Mouse (Mus musculus) MEL (cell line): ENCODE measurements around the gene Celf2. TPM values are rescaled to one million over a fixed set of nuclear protein-coding genes. Genes with fewer than 3 reads are reported as not detected.

Experiments used
- DNase-seq: peaks from one replicate; pipeline ENCODE4 v3.0.0; 2011; ENCODE audit warnings: low read depth, low spot score
- H3K27ac ChIP-seq: 2 replicates; pipeline ENCODE4 v1.5.1; 2012; ENCODE audit warnings: low read depth, mild to moderate bottlenecking, control low read depth, low read length, moderate library complexity; ENCODE audit not compliant: control insufficient read depth
- H3K27me3 ChIP-seq, 2 experiments: fragments of 150-350 bp in 1 of 2; sonication (generic) in 1 of 2; 2 replicates each; pipeline ENCODE4 v1.6.1; 2012; ENCODE audit warnings: low read length in 2 of 2, mild to moderate bottlenecking in 2 of 2, improper control_type of control experiment in 1 of 2, moderate library complexity in 1 of 2; ENCODE audit not compliant: insufficient read depth in 2 of 2, control insufficient read depth in 1 of 2
- H3K36me3 ChIP-seq, 2 experiments: 2 replicates each; pipeline ENCODE4 v1.6.1; 2012 to 2014; ENCODE audit warnings: low read length in 2 of 2, improper control_type of control experiment in 1 of 2, inconsistent platforms in 1 of 2, mild to moderate bottlenecking in 1 of 2; ENCODE audit not compliant: insufficient read depth in 2 of 2, control insufficient read depth in 1 of 2
- H3K4me1 ChIP-seq, 2 experiments: fragments of 150-350 bp in 1 of 2; sonication (generic) in 1 of 2; 2 replicates each; pipeline ENCODE4 v1.6.1; 2012; ENCODE audit warnings: low read length in 2 of 2, improper control_type of control experiment in 1 of 2, mild to moderate bottlenecking in 1 of 2; ENCODE audit not compliant: insufficient read depth in 2 of 2, control insufficient read depth in 1 of 2
- H3K4me3 ChIP-seq, 2 experiments: fragments of 150-350 bp in 1 of 2; sonication (generic) in 1 of 2; 2 replicates each; pipeline ENCODE4 v1.5.1; 2012; ENCODE audit warnings: low read depth in 2 of 2, low read length in 2 of 2, mild to moderate bottlenecking in 2 of 2, moderate library complexity in 2 of 2, control low read depth in 1 of 2, improper control_type of control experiment in 1 of 2; ENCODE audit not compliant: control insufficient read depth in 1 of 2, insufficient read depth in 1 of 2
- H3K79me2 ChIP-seq: 2 replicates; pipeline ENCODE4 v1.6.1; 2012; ENCODE audit warnings: mild to moderate bottlenecking, low read length, moderate library complexity; ENCODE audit not compliant: control insufficient read depth, poor library complexity, insufficient read depth
- H3K9ac ChIP-seq: 2 replicates; pipeline ENCODE4 v1.6.1; 2012; ENCODE audit warnings: low read depth, mild to moderate bottlenecking, control low read depth, low read length, moderate library complexity; ENCODE audit not compliant: control insufficient read depth, poor library complexity, severe bottlenecking
- H3K9me3 ChIP-seq: fragments of 150-350 bp; sonication (generic); replicated peaks from 2 replicates; pipeline ENCODE4 v1.6.1; 2012; ENCODE audit warnings: mild to moderate bottlenecking, low read length, improper control_type of control experiment, moderate library complexity; ENCODE audit not compliant: insufficient read depth
- CHD1 ChIP-seq: IDR thresholded peaks from 2 replicates; pipeline ENCODE4 v1.6.1; 2012; ENCODE audit warnings: low read depth, mild to moderate bottlenecking, inconsistent platforms, low read length, improper control_type of control experiment
- CHD2 ChIP-seq: IDR thresholded peaks from 2 replicates; pipeline ENCODE4 v1.6.1; 2011; ENCODE audit warnings: low read length, improper control_type of control experiment
- EP300 ChIP-seq, 2 experiments: IDR thresholded peaks; 2 replicates each; pipeline ENCODE4 v1.6.1; 2011; ENCODE audit warnings: improper control_type of control experiment in 2 of 2, low read length in 2 of 2, low read depth in 1 of 2, mild to moderate bottlenecking in 1 of 2
- GABPA ChIP-seq: IDR thresholded peaks from 2 replicates; pipeline ENCODE4 v1.6.1; 2012; ENCODE audit warnings: low read depth, mild to moderate bottlenecking, inconsistent platforms, low read length, improper control_type of control experiment, moderate library complexity
- GATA1 ChIP-seq: IDR thresholded peaks from 2 replicates; pipeline ENCODE4 v1.6.1; 2011; ENCODE audit warnings: low read depth, low read length, improper control_type of control experiment
- JUND ChIP-seq: IDR thresholded peaks from 2 replicates; pipeline ENCODE4 v1.6.1; 2011; ENCODE audit warnings: low read depth, mild to moderate bottlenecking, improper control_type of control experiment, low read length
- KAT2A ChIP-seq: conservative IDR thresholded peaks from 2 replicates; pipeline ENCODE4 v1.6.1; 2012; ENCODE audit warnings: low read depth, low read length, improper control_type of control experiment, inconsistent platforms
- MAFK ChIP-seq: IDR thresholded peaks from 2 replicates; pipeline ENCODE4 v1.6.1; 2011; ENCODE audit warnings: low read depth, mild to moderate bottlenecking, low read length, improper control_type of control experiment, borderline replicate concordance
- MYB ChIP-seq: IDR thresholded peaks from 2 replicates; pipeline ENCODE4 v1.6.1; 2011; ENCODE audit warnings: mild to moderate bottlenecking, low read depth, low read length, improper control_type of control experiment
- NELFE ChIP-seq: IDR thresholded peaks from 2 replicates; pipeline ENCODE4 v1.6.1; 2011; ENCODE audit warnings: low read depth, low read length, improper control_type of control experiment
- NRF1 ChIP-seq: IDR thresholded peaks from 2 replicates; pipeline ENCODE4 v1.6.1; 2014; ENCODE audit warnings: low read depth, mild to moderate bottlenecking, inconsistent platforms, low read length, improper control_type of control experiment, moderate library complexity; ENCODE audit not compliant: poor library complexity, insufficient read depth, severe bottlenecking
- POLR2AphosphoS2 ChIP-seq: IDR thresholded peaks from 2 replicates; pipeline ENCODE4 v1.6.1; 2011; ENCODE audit warnings: low read length, improper control_type of control experiment
- POLR2AphosphoS5 ChIP-seq: IDR thresholded peaks from 2 replicates; pipeline ENCODE4 v1.6.1; 2012; ENCODE audit warnings: low read depth, borderline replicate concordance, mild to moderate bottlenecking, inconsistent platforms, low read length, moderate library complexity, mixed read lengths
- RAD21 ChIP-seq: IDR thresholded peaks from 2 replicates; pipeline ENCODE4 v1.6.1; 2011; ENCODE audit warnings: mild to moderate bottlenecking, low read depth, low read length, improper control_type of control experiment
- RCOR1 ChIP-seq: IDR thresholded peaks from 2 replicates; pipeline ENCODE4 v1.6.1; 2012; ENCODE audit warnings: low read depth, mild to moderate bottlenecking, inconsistent platforms, low read length, improper control_type of control experiment
- SIN3A ChIP-seq: IDR thresholded peaks from 2 replicates; pipeline ENCODE4 v1.6.1; 2012; ENCODE audit warnings: low read length, improper control_type of control experiment, inconsistent platforms
- TBP ChIP-seq: IDR thresholded peaks from 2 replicates; pipeline ENCODE4 v1.8.0; 2011; ENCODE audit warnings: low read depth, low read length, improper control_type of control experiment
- TCF12 ChIP-seq: IDR thresholded peaks from 2 replicates; pipeline ENCODE4 v1.6.1; 2014; ENCODE audit warnings: low read depth, mild to moderate bottlenecking, inconsistent platforms, low read length, improper control_type of control experiment, moderate library complexity
- USF1 ChIP-seq: IDR thresholded peaks from 2 replicates; pipeline ENCODE4 v1.6.1; 2014; ENCODE audit warnings: low read depth, mild to moderate bottlenecking, inconsistent platforms, low read length, improper control_type of control experiment, moderate library complexity
- USF2 ChIP-seq, 2 experiments: IDR thresholded peaks; 2 replicates each; pipeline ENCODE4 v1.6.1; 2011 to 2012; ENCODE audit warnings: improper control_type of control experiment in 2 of 2, low read length in 2 of 2, borderline replicate concordance in 1 of 2, inconsistent platforms in 1 of 2, low read depth in 1 of 2, mild to moderate bottlenecking in 1 of 2; ENCODE audit not compliant: insufficient read depth in 1 of 2
- ZMIZ1 ChIP-seq: IDR thresholded peaks from 2 replicates; pipeline ENCODE4 v1.6.1; 2012; ENCODE audit warnings: low read depth, mild to moderate bottlenecking, inconsistent platforms, low read length, improper control_type of control experiment, moderate library complexity
- polyA plus RNA-seq, 2 experiments: library from polyadenylated mRNA; stranded (reverse) in 1 of 2; unstranded in 1 of 2; fragments of >175 nt in 1 of 2; fragments of >200 nt in 1 of 2; gene quantifications; 2 replicates each; pipeline versions ENCODE4 v1.2.1 to v1.2.4; 2012; ENCODE audit warnings: low replicate concordance in 2 of 2, low read depth in 1 of 2; ENCODE audit not compliant: insufficient read length in 2 of 2, insufficient read depth in 1 of 2, missing spikeins in 1 of 2
- total RNA-seq: library from RNA; depleted of rRNA; stranded (reverse); fragments of 300-350 nt; gene quantifications from 2 replicates; pipeline ENCODE4 v1.2.3, GENCODE M21; 2012

Gene Celf2
- total and polyA plus RNA-seq, 3 experiments = 8.9 to 16.7 TPM; not detected in 1

GRCm38 (mm10) chr2:7092641-7093040 is 416.7 kb downstream of the Celf2 start:
- Histone ChIP-seq H3K4me3 (no peak overlapping the region), H3K27me3 (no peaks in the 10 kb centered on the region; a peak in 1 of 4 replicates), H3K36me3 (no peaks in the 10 kb centered on the region), H3K9me3 (no peaks in the 10 kb centered on the region), H3K27ac (no peak overlapping the region), H3K79me2 (no peaks in the 10 kb centered on the region), H3K9ac (no peak overlapping the region), H3K4me1 (no peaks in the 10 kb centered on the region)
- DNase-seq = no peak
- TF ChIP-seq POLR2AphosphoS2 (no peak), CHD2 (no peak), KAT2A (no peak), MAFK (no peak), EP300 (IDR thresholded peaks at IDR 0.05; ENCODE audit: low read depth in 1 of 2, low read length in 2 of 2) (no peak), USF2 (IDR thresholded peaks at IDR 0.05; ENCODE audit: borderline replicate concordance in 1 of 2, insufficient read depth in 1 of 2, low read depth in 1 of 2, low read length in 2 of 2) (no peak), TBP (no peak), GABPA (no peak), MYB (no peak), JUND (no peak), SIN3A (no peak), POLR2AphosphoS5 (no peak), ZMIZ1 (no peak), RCOR1 (no peak)

- no peak for DNase-seq
- H3K27ac ChIP-seq = no peak overlapping the region
- TF ChIP-seq TBP (no peak), CHD1 (no peak), JUND (no peak), TCF12 (no peak), USF1 (no peak), NELFE (no peak), MYB (no peak), RAD21 (no peak), CHD2 (no peak), SIN3A (no peak), GATA1 (no peak), NRF1 (no peak)
- H3K27me3 ChIP-seq = no peaks in the 10 kb centered on the region; a peak in 1 of 4 replicates
- H3K36me3 ChIP-seq = no peaks in the 10 kb centered on the region
- H3K9me3 ChIP-seq = no peaks in the 10 kb centered on the region
- H3K4me3 ChIP-seq = no peak overlapping the region
- no peaks in the 10 kb centered on the region for H3K79me2 ChIP-seq
- H3K9ac ChIP-seq = no peak overlapping the region
- no peaks in the 10 kb centered on the region for H3K4me1 ChIP-seq
Observed at GRCm38 (mm10) chr2:7090496-7090895, 418.9 kb downstream of the Celf2 start.
